Mouse (Mus musculus) ES-E14 (cell line): ENCODE results near the gene Izumo1.

Experiments used
- HCFC1 ChIP-seq: IDR thresholded peaks from 2 replicates; pipeline ENCODE4 v1.6.1; 2012; ENCODE audit warnings: low read length, inconsistent platforms, borderline replicate concordance; ENCODE audit not compliant: insufficient read depth
- MAFK ChIP-seq: IDR thresholded peaks from 2 replicates; pipeline ENCODE4 v1.6.1; 2014; ENCODE audit warnings: mild to moderate bottlenecking, low read depth, low read length, inconsistent platforms; ENCODE audit not compliant: insufficient read depth

DNA sequence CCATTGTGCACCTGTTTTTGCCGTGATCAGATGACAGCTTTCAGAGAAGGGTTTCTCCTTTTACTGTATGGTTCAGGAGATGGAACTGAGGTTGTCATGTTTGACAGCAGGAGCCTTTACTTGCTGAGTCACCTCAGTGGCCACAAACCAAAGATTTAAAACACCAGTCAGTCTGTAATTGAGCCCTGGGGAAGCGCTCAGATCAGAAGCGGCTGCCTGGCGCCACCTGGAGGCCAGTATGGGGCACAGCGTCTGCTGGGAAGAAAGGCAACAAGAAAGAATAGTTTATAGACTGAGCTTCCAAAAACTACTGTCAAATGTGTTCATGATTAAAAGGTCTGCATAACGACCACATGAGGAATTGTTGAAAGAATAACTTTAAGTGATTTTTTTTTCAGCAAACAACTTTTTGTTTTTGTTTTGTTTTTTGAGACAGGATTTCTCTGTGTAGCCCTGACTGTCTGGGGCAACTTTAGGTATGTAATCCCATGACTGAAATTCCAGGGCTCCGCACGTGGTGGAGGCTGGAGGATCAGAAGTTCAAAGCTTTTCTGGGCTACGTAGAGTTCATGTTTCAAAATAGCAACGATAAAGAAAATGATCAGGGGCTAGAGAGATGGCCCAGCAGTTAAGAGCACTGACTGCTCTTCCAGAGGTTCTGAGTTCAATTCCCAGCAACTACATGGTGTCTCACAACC lies 28.3 kb upstream of the Izumo1 start:
- TF ChIP-seq MAFK (peak; percentile 83), HCFC1 (no peak)
